Mouse (Mus musculus) spleen, adult 2 months (tissue): ENCODE results near the gene Arid1b. TPM values are rescaled to one million over a fixed set of nuclear protein-coding genes. Genes with fewer than 3 reads are reported as not detected.

Experiments
- DNase-seq, 2 experiments: peaks; one replicate each; pipeline versions ENCODE4 v3.0.0 to v3.0.0-alpha.2; 2012 to 2021; ENCODE audit warnings: low spot score in 2 of 2, low read depth in 1 of 2
- H3K27ac ChIP-seq: fragments of 200-500 bp; 2 replicates; pipeline ENCODE4 v1.5.1; 2012; ENCODE audit warnings: low read length, inconsistent platforms; ENCODE audit not compliant: insufficient read depth
- H3K27me3 ChIP-seq: fragments of 200-500 bp; 2 replicates; pipeline ENCODE4 v1.6.1; 2012; ENCODE audit warnings: mild to moderate bottlenecking, moderate library complexity, low read length, inconsistent platforms; ENCODE audit not compliant: control insufficient read depth, insufficient read depth
- H3K36me3 ChIP-seq: fragments of 200-500 bp; 2 replicates; pipeline ENCODE4 v1.6.1; 2012; ENCODE audit warnings: mild to moderate bottlenecking, low read length, inconsistent platforms; ENCODE audit not compliant: control insufficient read depth, insufficient read depth
- H3K4me1 ChIP-seq: fragments of 200-500 bp; 2 replicates; pipeline ENCODE4 v1.6.1; 2011; ENCODE audit warnings: inconsistent platforms; ENCODE audit not compliant: control insufficient read depth, insufficient read depth, insufficient read length
- H3K4me3 ChIP-seq: fragments of 200-500 bp; 2 replicates; pipeline ENCODE4 v1.5.1; 2011; ENCODE audit warnings: mild to moderate bottlenecking, inconsistent platforms; ENCODE audit not compliant: insufficient read depth, insufficient read length; ENCODE audit errors: extremely low read depth
- CTCF ChIP-seq: fragments of 200-500 bp; IDR thresholded peaks from 2 replicates; pipeline ENCODE4 v1.5.1; 2011; ENCODE audit warnings: mild to moderate bottlenecking, inconsistent platforms; ENCODE audit not compliant: insufficient read depth, insufficient read length, insufficient replicate concordance; ENCODE audit errors: extremely low read depth
- POLR2A ChIP-seq: fragments of 200-500 bp; IDR thresholded peaks from 2 replicates; pipeline ENCODE4 v1.6.1; 2011; ENCODE audit warnings: low read depth, low read length, inconsistent platforms
- WGBS: fragments of 180-500 bp; shearing (Covaris S2); methylation state at CpG from one replicate; pipeline ENCODE4 v1.1.7; 2018; 5-methylcytosine and 5-hydroxymethylcytosine counted together
- polyA plus RNA-seq: library from polyadenylated mRNA; depleted of rRNA; stranded (reverse); fragments of >200 nt; gene quantifications from 2 replicates; pipeline ENCODE4 v1.2.3, GENCODE M21; 2012

Gene Arid1b
- polyA plus RNA-seq, 1 experiment = 53.5 TPM

DNA sequence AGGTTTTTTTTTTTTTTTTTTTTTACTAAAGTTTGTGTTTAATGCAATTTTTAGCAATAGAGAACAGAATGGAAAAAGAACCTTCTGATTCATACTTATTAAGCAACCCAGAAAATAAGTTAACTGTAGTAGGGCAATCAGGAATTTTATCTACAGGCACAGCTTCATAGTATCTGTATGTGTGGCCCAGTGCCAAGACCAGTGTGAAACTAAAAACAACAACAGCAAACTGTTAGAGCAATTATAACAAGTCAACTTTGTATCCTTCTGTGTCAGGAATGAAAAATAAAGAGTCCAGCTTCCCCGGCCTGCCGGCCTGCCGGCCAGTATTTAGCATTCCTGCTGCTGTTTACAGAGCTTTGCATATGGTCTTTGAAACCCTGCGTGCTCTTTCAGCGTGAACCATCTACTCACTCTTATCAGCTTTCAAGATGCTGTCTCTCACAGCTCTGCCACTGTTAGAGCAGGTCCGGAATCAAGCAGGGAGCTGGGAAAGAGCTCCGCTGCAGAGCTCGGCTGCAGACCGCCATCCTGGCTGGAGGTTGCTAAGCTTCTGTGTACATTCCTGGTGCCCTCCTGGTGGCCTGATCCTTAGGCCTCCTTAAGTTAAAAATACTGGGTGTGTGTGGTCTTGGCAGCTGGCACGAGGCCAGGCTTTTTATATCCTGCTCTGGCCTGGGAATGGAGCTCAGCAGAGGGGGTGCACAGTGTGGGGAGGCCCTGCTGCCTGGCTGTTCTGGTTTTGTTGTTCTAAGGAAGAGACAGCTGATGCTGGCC is 64.0 kb downstream of the Arid1b start:
- 64% methylated on average over 10 of the region's 10 CpGs for WGBS
- TF ChIP-seq POLR2A = no peak
- no peak for TF ChIP-seq CTCF
- Histone ChIP-seq H3K36me3 (no peaks in the 10 kb centered on the region), H3K4me3 (no peak overlapping the region), H3K4me1 (peaks cover 9% of the 10 kb centered on the region; the same call in 1 of the 2 replicates), H3K27ac (0 out of 2 replicates have a peak overlapping the region, but pooled peaks have one; percentile 16), H3K27me3 (no peaks in the 10 kb centered on the region)
- no peak for DNase-seq

DNA sequence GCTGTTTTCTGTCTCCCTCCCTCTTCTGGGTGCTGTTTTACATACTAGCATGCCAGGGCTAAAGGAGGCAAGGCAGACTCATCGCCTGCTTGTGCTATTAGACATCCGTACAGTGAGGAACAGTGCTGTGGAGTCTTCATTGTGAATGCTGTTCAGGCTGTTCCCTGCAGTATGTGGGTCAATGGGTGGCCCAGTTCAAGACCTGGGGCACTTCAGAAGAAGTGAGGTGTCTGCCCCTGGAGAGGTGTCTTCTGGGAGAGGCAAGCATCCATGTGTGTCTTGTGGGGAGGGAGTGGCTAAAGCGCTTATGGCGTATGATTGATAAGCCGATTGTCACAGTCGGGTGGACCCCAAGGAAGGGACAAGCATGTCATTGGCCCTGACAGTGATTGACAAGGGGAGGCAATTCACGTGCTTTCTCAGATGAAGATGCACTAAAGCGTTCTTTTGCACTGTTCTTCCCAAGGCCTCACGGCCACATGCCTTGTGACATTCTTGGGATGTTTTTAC is 65.0 kb downstream of the Arid1b start:
- H3K27ac ChIP-seq = no peak overlapping the region
- peaks cover 11% of the 10 kb centered on the region; the same call in 1 of the 2 replicates for H3K4me1 ChIP-seq
- H3K36me3 ChIP-seq = no peaks in the 10 kb centered on the region
- no peak for TF ChIP-seq POLR2A
- TF ChIP-seq CTCF = no peak
- no peak for DNase-seq
- H3K4me3 ChIP-seq = no peak overlapping the region
- no peaks in the 10 kb centered on the region for H3K27me3 ChIP-seq
- WGBS = 83% methylated on average over 9 of the region's 9 CpGs

- Histone ChIP-seq H3K27me3 (no peaks in the 10 kb centered on the region), H3K36me3 (no peaks in the 10 kb centered on the region), H3K4me3 (no peak overlapping the region), H3K4me1 (peaks cover 12% of the 10 kb centered on the region; the same call in 1 of the 2 replicates), H3K27ac (no peak overlapping the region)
- TF ChIP-seq POLR2A (no peak), CTCF (no peak)
- WGBS = 54% methylated on average over 5 of the region's 5 CpGs
- DNase-seq = no peak
These were observed 66.5 kb downstream of the Arid1b start for GRCm38 (mm10) chr17:5060515-5061084.

DNA sequence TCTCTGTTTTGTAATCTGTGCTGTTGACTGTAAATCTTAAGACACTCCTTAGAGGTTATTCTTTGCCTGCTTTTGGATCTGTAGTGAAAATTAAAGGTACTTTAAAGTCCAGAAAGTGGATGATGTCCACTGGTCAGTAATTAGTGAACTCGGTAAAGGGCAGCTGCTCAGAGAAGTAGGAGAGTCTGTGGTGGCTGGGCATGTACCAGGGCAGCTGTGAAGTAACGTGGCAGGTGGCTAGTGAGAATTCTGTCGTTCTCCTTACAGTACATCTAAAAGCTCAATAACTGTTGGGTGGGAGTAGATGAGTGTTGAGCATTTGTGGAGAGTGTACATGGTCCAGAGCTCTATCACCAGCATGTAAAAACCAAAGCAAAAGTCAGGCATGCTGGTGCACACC is 67.1 kb downstream of the Arid1b start:
- Histone ChIP-seq H3K36me3 (no peaks in the 10 kb centered on the region), H3K4me1 (peaks cover 12% of the 10 kb centered on the region; the same call in 1 of the 2 replicates), H3K27me3 (no peaks in the 10 kb centered on the region), H3K27ac (no peak overlapping the region), H3K4me3 (no peak overlapping the region)
- DNase-seq = no peak
- WGBS = 80% methylated on average over 3 of the region's 3 CpGs
- TF ChIP-seq CTCF (no peak), POLR2A (no peak)

DNA sequence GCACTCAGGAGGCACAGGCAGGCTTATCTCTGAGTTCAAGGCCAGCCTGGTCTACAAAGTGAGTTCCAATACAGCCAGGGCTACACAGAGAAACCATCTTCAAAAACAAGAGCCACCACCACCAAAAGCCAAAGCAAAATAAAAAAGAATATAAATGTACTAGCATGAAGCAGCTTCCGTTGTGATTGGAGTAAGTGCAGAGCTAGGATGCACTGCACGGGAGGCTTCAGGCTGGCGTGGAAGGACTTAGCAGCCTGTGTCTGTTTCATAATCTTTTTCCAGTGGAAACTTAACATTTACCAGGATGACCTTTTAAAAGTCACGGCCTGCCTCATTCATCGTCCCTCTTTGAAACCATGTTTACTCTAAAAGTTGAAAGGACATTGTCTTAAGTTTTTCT is 67.5 kb downstream of the Arid1b start:
- 86% methylated on average over 5 of the region's 5 CpGs for WGBS
- no peak for TF ChIP-seq POLR2A
- TF ChIP-seq CTCF = no peak
- Histone ChIP-seq H3K36me3 (no peaks in the 10 kb centered on the region), H3K4me1 (peaks cover 12% of the 10 kb centered on the region; the same call in 1 of the 2 replicates), H3K27me3 (no peaks in the 10 kb centered on the region), H3K27ac (no peak overlapping the region), H3K4me3 (no peak overlapping the region)
- DNase-seq = no peak

DNA sequence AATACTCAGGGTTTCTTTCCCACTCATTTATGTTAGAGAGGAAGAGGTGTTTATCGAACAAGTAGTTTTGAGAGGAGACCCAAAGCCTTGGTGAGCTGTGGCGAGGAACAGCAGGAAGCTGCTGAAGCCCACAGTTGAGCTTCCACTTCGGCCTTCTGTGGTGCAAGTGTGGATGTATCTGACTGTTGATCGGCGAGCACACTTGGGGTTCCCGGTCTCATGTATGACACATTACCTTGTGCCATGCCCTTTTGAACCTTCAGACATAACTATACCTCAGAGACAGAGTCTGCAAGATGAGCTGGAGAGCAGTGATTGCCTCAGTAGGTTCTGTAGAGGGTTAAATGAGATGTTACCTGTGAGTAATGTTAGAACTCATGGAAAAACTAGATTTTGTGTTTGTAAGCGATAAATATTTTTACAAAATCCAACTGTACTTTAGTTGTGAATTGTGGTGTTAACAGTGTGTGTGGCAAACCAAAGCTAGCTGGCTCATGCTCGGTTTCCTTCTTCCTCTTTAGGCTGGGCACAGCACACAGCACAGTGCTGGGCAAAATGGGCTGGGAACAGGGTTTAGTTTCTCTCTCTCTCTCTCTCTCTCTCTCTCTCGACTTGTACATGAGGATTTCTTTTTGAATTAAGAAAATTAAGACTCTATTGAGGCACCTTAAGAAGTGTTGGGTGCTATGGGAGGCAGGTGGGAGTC is 69.5 kb downstream of the Arid1b start:
- WGBS = 22% methylated on average over 9 of the region's 9 CpGs
- H3K36me3 ChIP-seq = no peaks in the 10 kb centered on the region
- 0 out of 2 replicates have a peak overlapping the region, but pooled peaks have one; percentile 0 for H3K27ac ChIP-seq
- no peak for DNase-seq
- TF ChIP-seq CTCF = no peak
- TF ChIP-seq POLR2A = no peak
- no peaks in the 10 kb centered on the region for H3K27me3 ChIP-seq
- peaks cover 7% of the 10 kb centered on the region; the same call in 1 of the 2 replicates for H3K4me1 ChIP-seq
- H3K4me3 ChIP-seq = no peak overlapping the region
